Mouse (Mus musculus) neural tube, embryonic 13.5 days (tissue): ENCODE measurements around the gene Akr1b3. TPM values are rescaled to one million over a fixed set of nuclear protein-coding genes. Genes with fewer than 3 reads are reported as not detected.

Experiments used
- ATAC-seq: fragments of 200-750 bp; cut with Nextera tagmentation; 2 replicates; pipeline ENCODE4 v1.8.0; 2017; ENCODE audit warnings: low read depth, mild to moderate bottlenecking, moderate TSS enrichment, moderate library complexity
- H3K27ac ChIP-seq: fragments of 300-500 bp; sonication (generic); replicated peaks from 2 replicates; pipeline ENCODE4 v1.5.1; 2015; ENCODE audit warnings: moderate library complexity, mild to moderate bottlenecking, inconsistent platforms
- H3K27me3 ChIP-seq: fragments of 300-500 bp; sonication (generic); 2 replicates; pipeline ENCODE4 v1.6.1; 2015; ENCODE audit warnings: mild to moderate bottlenecking, inconsistent platforms
- H3K36me3 ChIP-seq: fragments of 300-500 bp; sonication (generic); 2 replicates; pipeline ENCODE4 v1.6.1; 2015; ENCODE audit warnings: mild to moderate bottlenecking, inconsistent platforms
- H3K4me1 ChIP-seq: fragments of 300-500 bp; sonication (generic); replicated peaks from 2 replicates; pipeline ENCODE4 v1.6.1; 2015; ENCODE audit warnings: inconsistent platforms
- H3K4me2 ChIP-seq: fragments of 300-500 bp; sonication (generic); 2 replicates; pipeline ENCODE4 v1.6.1; 2015; ENCODE audit warnings: inconsistent platforms, mild to moderate bottlenecking, moderate library complexity
- H3K4me3 ChIP-seq: fragments of 300-500 bp; sonication (generic); 2 replicates; pipeline ENCODE4 v1.5.1; 2015; ENCODE audit warnings: mild to moderate bottlenecking, inconsistent platforms
- H3K9ac ChIP-seq: fragments of 300-500 bp; sonication (generic); 2 replicates; pipeline ENCODE4 v1.6.1; 2015; ENCODE audit warnings: moderate library complexity, mild to moderate bottlenecking, inconsistent platforms
- H3K9me3 ChIP-seq: fragments of 300-500 bp; sonication (generic); 2 replicates; pipeline ENCODE4 v1.6.1; 2016; ENCODE audit warnings: inconsistent platforms
- WGBS: fragments of 180-500 bp; shearing (Covaris S2); methylation state at CpG from one replicate; pipeline ENCODE4 v1.1.7; 2015; 5-methylcytosine and 5-hydroxymethylcytosine counted together
- polyA plus RNA-seq: library from polyadenylated mRNA; unstranded; fragments of >200 nt; fragmentation: Nextera tagmentation; extraction: Ambion mirVana; gene quantifications from 2 replicates; pipeline ENCODE4 v1.2.1, GENCODE M21; 2015

The Akr1b3 gene
- polyA plus RNA-seq, 1 experiment from 2014 or later: 109 TPM

GRCm38 (mm10) chr6:34286841-34287240 lies 30.4 kb downstream of the Akr1b3 start:
- Histone ChIP-seq H3K4me3 (no peak overlapping the region), H3K36me3 (no peaks in the 10 kb centered on the region), H3K9me3 (no peaks in the 10 kb centered on the region), H3K4me2 (no peak overlapping the region), H3K4me1 (0 out of 2 replicates have a peak, but pooled peaks cover 5% of the 10 kb centered on the region), H3K27me3 (no peaks in the 10 kb centered on the region), H3K9ac (no peak overlapping the region), H3K27ac (no peak overlapping the region)
- ATAC-seq: no peak
- WGBS: 81% methylated on average over 3 of the region's 3 CpGs

DNA sequence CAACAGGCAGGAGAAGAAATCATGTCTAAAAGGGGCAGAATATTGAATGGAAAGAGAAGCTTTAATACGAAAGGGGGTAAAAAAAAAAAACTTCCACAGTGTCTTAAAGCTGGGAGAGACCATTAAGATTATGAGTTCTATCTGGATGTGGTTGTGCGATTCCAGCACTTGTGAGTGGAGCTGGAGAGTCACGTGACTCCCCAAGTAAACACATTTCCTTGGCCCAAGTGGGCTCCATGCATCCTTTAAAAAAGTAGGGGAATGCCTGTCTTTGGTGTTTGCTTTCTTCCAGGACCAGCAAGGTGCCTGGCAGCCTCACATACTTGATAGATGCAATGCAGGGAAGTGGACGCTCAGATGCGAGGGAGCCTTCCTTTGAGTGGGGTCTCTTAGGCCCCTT lies 38.9 kb downstream of the Akr1b3 start:
- no peak overlapping the region for H3K27ac ChIP-seq
- ATAC-seq: no peak
- no peak overlapping the region for H3K4me2 ChIP-seq
- no peak overlapping the region for H3K4me3 ChIP-seq
- WGBS: 83% methylated on average over 5 of the region's 5 CpGs
- no peaks in the 10 kb centered on the region for H3K9me3 ChIP-seq
- H3K9ac ChIP-seq: no peak overlapping the region
- no peaks in the 10 kb centered on the region for H3K36me3 ChIP-seq
- H3K27me3 ChIP-seq: no peaks in the 10 kb centered on the region
- H3K4me1 ChIP-seq: no peaks in the 10 kb centered on the region

- no peak for ATAC-seq
- 25% methylated on average over 9 of the region's 9 CpGs for WGBS
- no peak overlapping the region for H3K9ac ChIP-seq
Measured at GRCm38 (mm10) chr6:34277665-34278064, 39.6 kb downstream of the Akr1b3 start.

DNA sequence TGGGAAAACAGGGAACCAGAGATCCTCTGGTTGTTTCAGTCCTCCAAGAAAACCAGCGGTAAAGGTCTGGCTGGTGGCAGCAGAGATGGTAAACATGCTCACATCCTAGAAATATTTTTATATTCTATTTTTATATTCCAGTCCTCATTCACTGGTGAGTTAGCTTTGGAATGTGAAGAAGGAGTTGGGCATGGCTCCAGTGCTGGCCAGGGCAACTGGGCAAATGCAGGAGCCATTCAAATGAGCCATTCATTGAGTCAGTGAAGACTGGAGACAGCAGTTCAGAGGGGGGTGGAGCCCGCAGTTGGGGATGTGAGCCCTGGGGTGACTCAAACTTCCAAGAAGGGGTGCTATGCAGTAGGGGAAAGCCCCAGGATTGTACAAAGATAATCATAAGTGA lies 42.9 kb downstream of the Akr1b3 start:
- H3K4me2 ChIP-seq: no peak overlapping the region
- no peak for ATAC-seq
- no peaks in the 10 kb centered on the region for H3K27me3 ChIP-seq
- no peaks in the 10 kb centered on the region for H3K9me3 ChIP-seq
- no peak overlapping the region for H3K9ac ChIP-seq
- no peak overlapping the region for H3K27ac ChIP-seq
- WGBS: 81% methylated on average over 2 of the region's 2 CpGs
- H3K4me1 ChIP-seq: no peaks in the 10 kb centered on the region
- H3K36me3 ChIP-seq: no peaks in the 10 kb centered on the region
- no peak overlapping the region for H3K4me3 ChIP-seq

More at GRCm38 (mm10) chr6:34277665-34278064, 39.6 kb downstream of the Akr1b3 start:
- Histone ChIP-seq H3K36me3 (no peaks in the 10 kb centered on the region), H3K4me3 (no peak overlapping the region), H3K27ac (no peak overlapping the region), H3K9me3 (no peaks in the 10 kb centered on the region), H3K27me3 (no peaks in the 10 kb centered on the region), H3K4me1 (no peaks in the 10 kb centered on the region), H3K4me2 (no peak overlapping the region)

DNA sequence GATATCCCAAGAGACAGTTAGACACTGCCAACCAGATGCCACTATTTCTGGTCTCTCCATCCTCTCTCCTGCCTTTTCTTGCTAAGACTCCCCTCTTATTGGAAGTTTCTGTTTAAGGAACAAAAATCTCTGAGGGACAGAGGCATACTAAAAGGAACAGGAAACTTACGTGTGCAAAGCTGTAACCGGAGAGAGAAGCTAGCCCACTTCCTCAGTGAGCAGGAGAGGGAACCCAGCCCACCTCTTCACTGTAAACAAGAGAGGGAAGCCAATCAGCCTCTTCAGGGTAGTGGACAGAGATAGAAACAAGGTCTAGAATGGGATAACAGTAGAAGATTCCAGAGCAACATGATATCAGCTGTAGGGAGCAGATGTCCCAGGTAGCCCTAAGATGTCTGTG lies 44.2 kb downstream of the Akr1b3 start:
- ATAC-seq: no peak
- no peaks in the 10 kb centered on the region for H3K36me3 ChIP-seq
- no peak overlapping the region for H3K27ac ChIP-seq
- no peak overlapping the region for H3K4me3 ChIP-seq
- no peak overlapping the region for H3K4me2 ChIP-seq
- no peaks in the 10 kb centered on the region for H3K4me1 ChIP-seq
- H3K9ac ChIP-seq: no peak overlapping the region
- no peaks in the 10 kb centered on the region for H3K27me3 ChIP-seq
- H3K9me3 ChIP-seq: no peaks in the 10 kb centered on the region
- 68% methylated on average over 2 of the region's 2 CpGs for WGBS

- Histone ChIP-seq H3K27ac (no peak overlapping the region), H3K9me3 (no peaks in the 10 kb centered on the region), H3K4me3 (no peak overlapping the region), H3K36me3 (no peaks in the 10 kb centered on the region), H3K4me2 (no peak overlapping the region), H3K27me3 (no peaks in the 10 kb centered on the region), H3K4me1 (no peaks in the 10 kb centered on the region), H3K9ac (no peak overlapping the region)
- ATAC-seq: no peak
- WGBS: 85% methylated on average over 5 of the region's 5 CpGs
Measured at GRCm38 (mm10) chr6:34272462-34272861, 44.8 kb downstream of the Akr1b3 start.

DNA sequence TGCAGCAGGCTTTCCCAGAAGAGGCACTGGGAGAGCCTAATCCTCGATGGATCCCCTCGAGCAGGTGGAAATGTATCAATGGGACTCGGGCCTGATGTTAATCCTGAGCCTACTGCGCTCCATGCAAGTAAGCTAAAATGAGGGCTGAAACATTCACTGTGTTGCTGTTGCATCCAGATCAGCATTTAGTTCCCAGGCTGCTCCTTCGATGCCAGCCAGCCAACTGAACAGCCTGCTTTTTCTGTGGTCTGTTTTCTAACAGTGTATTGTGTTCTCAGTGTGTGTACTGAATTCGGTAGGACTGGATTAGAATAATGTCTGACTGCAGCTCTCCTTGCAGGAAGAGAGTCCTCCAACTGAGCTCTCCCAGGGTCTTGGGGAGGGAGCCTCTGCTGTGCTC lies 46.6 kb downstream of the Akr1b3 start:
- WGBS: 60% methylated on average over 6 of the region's 6 CpGs
- ATAC-seq: no peak
- Histone ChIP-seq H3K4me1 (no peaks in the 10 kb centered on the region), H3K9me3 (no peaks in the 10 kb centered on the region), H3K27me3 (no peaks in the 10 kb centered on the region), H3K4me2 (no peak overlapping the region), H3K36me3 (no peaks in the 10 kb centered on the region), H3K4me3 (no peak overlapping the region), H3K9ac (no peak overlapping the region), H3K27ac (no peak overlapping the region)

GRCm38 (mm10) chr6:34258546-34258945 lies 58.7 kb downstream of the Akr1b3 start:
- Histone ChIP-seq H3K27me3 (no peaks in the 10 kb centered on the region), H3K4me1 (no peaks in the 10 kb centered on the region), H3K9me3 (no peaks in the 10 kb centered on the region), H3K4me2 (no peak overlapping the region), H3K4me3 (no peak overlapping the region), H3K27ac (no peak overlapping the region), H3K9ac (no peak overlapping the region), H3K36me3 (no peaks in the 10 kb centered on the region)
- 50% methylated on average over 5 of the region's 5 CpGs for WGBS
- ATAC-seq: no peak

Other genes with a start within 250 kb of the Akr1b3 start
- gene Slc35b4, start 140.4 kb downstream of the Akr1b3 start, polyA plus RNA-seq: 34.1 and 37.8 TPM in 2 replicates
- gene Akr1b8, start 36.6 kb upstream of the Akr1b3 start, polyA plus RNA-seq: 11.3 and 14.4 TPM in 2 replicates
- 9.1 and 10.9 TPM in 2 replicates for gene Akr1b10, start 66.7 kb upstream of the Akr1b3 start, polyA plus RNA-seq
- gene Akr1b7, start 94.9 kb upstream of the Akr1b3 start, polyA plus RNA-seq: not detected in 2 replicates
- 74.0 and 75.0 TPM in 2 replicates for gene Bpgm, start 158.7 kb upstream of the Akr1b3 start, polyA plus RNA-seq